Mouse (Mus musculus) C2C12 (cell line): ENCODE results near the gene Prdm1.

Experiments used
- CTCF ChIP-seq: IDR thresholded peaks from one replicate; pipeline ENCODE4 v1.5.1; 2011; ENCODE audit not compliant: control insufficient read depth, insufficient read depth, insufficient read length
- MAX ChIP-seq: IDR thresholded peaks from one replicate; pipeline ENCODE4 v1.6.1; 2011; ENCODE audit warnings: mild to moderate bottlenecking, control low read depth
- MYOG ChIP-seq: IDR thresholded peaks from one replicate; pipeline ENCODE4 v1.6.1; 2011; ENCODE audit not compliant: control insufficient read depth, insufficient read length; ENCODE audit errors: extremely low read depth

DNA sequence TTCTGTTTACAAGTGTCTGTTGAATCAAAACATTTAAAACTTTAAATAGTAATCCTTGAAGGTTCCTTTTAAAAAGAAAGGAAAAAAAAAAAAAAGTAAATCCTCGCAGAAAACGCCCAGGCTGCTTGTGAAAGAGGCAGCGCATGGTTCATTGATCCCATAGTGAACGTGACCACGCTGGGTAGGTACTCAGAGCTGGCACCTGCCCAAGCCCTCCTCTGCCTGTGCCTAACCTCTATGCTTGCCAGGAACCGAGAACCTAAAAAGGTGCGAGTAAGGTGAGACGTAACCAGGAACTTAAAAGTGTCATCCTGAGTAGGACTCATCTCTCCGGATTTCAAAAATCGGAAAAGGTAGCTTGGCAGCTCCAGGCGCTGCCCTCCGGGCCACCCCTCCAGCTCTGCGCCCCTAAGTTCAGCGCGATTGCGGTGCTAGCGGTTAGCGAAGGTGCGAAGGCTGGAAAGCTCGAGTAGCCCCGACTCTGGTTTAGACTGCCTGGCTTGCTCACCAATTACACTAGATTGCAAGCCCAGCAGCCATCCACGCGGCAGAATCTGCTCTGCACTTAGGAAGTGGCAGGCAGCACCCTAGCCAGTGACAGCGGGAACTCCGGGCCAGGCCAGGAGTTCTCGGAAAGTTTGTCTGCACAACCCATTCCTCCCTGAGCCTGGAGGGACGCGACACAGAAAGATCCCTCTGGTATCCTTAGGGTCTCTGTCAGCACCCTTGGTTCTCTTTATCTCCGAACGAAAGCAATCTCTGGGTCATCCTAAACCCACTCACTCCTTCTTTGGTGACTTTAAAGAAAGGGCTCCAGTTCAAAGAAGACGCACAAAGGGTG is 1.3 kb downstream of the Prdm1 start:
- TF ChIP-seq MAX (no peak), CTCF (no peak), MYOG (no peak)
